ENCODE assay signal across 26 mouse cellular contexts in genomic region chr9:117711793-117712192, GRCm38 (mm10).
"Had no signal": no experiment of that assay in that cellular context is flagged by ENCODE, and none has a peak within 500 bp of the region (broad histone marks: within the 10 kb centered on the region; RNA-seq: fewer than 3 reads in every experiment).

No protein-coding gene starts in this region.

- DNase-seq: cerebellum, adult 2 months; cerebellum, adult 8-10 months; cerebellum, adult 9-10 months; cerebellum, adult 9-11 months; cerebellum, postnatal 10 days; cerebellum, postnatal 14 days; cerebellum, postnatal 25 days; cerebellum, postnatal 36 days; embryo, embryonic 11 days; forebrain, postnatal 0 days; gastrocnemius, adult 2 months; gastrocnemius, postnatal 10 days; gastrocnemius, postnatal 14 days; gastrocnemius, postnatal 25 days; gastrocnemius, postnatal 36 days; heart, adult 18-20 months; heart, adult 2 months had no signal

- H3K4me2 ChIP-seq: embryonic facial prominence, embryonic 12.5 days; embryonic facial prominence, embryonic 13.5 days; embryonic facial prominence, embryonic 15.5 days; forebrain, embryonic 12.5 days; forebrain, embryonic 13.5 days; forebrain, embryonic 15.5 days had no signal

- H3K27me3 ChIP-seq: embryonic facial prominence, embryonic 12.5 days; embryonic facial prominence, embryonic 13.5 days; embryonic facial prominence, embryonic 15.5 days; forebrain, embryonic 12.5 days; forebrain, embryonic 13.5 days; forebrain, embryonic 15.5 days had no signal

- H3K4me1 ChIP-seq: embryonic facial prominence, embryonic 10.5 days; embryonic facial prominence, embryonic 12.5 days; embryonic facial prominence, embryonic 13.5 days; embryonic facial prominence, embryonic 15.5 days; forebrain, embryonic 10.5 days; forebrain, embryonic 12.5 days; forebrain, embryonic 13.5 days; forebrain, embryonic 15.5 days had no signal

- H3K27ac ChIP-seq: embryonic facial prominence, embryonic 10.5 days; embryonic facial prominence, embryonic 12.5 days; embryonic facial prominence, embryonic 13.5 days; embryonic facial prominence, embryonic 15.5 days; forebrain, embryonic 10.5 days; forebrain, embryonic 12.5 days; forebrain, embryonic 13.5 days; forebrain, embryonic 15.5 days; gastrocnemius, adult 2 months; heart, adult 2 months had no signal

- H3K9me3 ChIP-seq: embryonic facial prominence, embryonic 12.5 days; embryonic facial prominence, embryonic 15.5 days; forebrain, embryonic 10.5 days; forebrain, embryonic 12.5 days; forebrain, embryonic 13.5 days; forebrain, embryonic 15.5 days had no signal

- H3K4me3 ChIP-seq: embryonic facial prominence, embryonic 10.5 days; embryonic facial prominence, embryonic 12.5 days; embryonic facial prominence, embryonic 13.5 days; embryonic facial prominence, embryonic 15.5 days; erythroblast, embryonic 14.5 days; forebrain, embryonic 10.5 days; forebrain, embryonic 12.5 days; forebrain, embryonic 13.5 days; forebrain, embryonic 15.5 days; gastrocnemius, adult 2 months; heart, adult 2 months had no signal

- H3K36me3 ChIP-seq: embryonic facial prominence, embryonic 10.5 days; embryonic facial prominence, embryonic 12.5 days; embryonic facial prominence, embryonic 13.5 days; embryonic facial prominence, embryonic 15.5 days; forebrain, embryonic 10.5 days; forebrain, embryonic 12.5 days; forebrain, embryonic 15.5 days had no signal
